Comparison of ENCODE assay signal across 27 mouse cellular contexts in genomic region chr7:112194286-112194685, GRCm38 (mm10). TPM values are rescaled to one million over a fixed set of nuclear protein-coding genes. Genes with fewer than 3 reads are reported as not detected.
"Had no signal": no experiment of that assay in that cellular context is flagged by ENCODE, and none has a peak within 500 bp of the region (broad histone marks: within the 10 kb centered on the region; RNA-seq: fewer than 3 reads in every experiment).

No protein-coding gene starts in this region.

- H3K4me3 ChIP-seq: forebrain, embryonic 15.5 days; heart, adult 2 months; heart, embryonic 13.5 days; hindbrain, embryonic 13.5 days; hindbrain, embryonic 15.5 days; kidney, embryonic 15.5 days; layer of hippocampus, adult 2 months; left cerebral cortex, adult 2 months; limb, embryonic 10.5 days; limb, embryonic 12.5 days; liver, embryonic 13.5 days; liver, embryonic 15.5 days had no signal

- ATAC-seq: forebrain, embryonic 15.5 days; forebrain, postnatal 0 days; hindbrain, postnatal 0 days; intestine, embryonic 16.5 days had no signal

- H3K9me3 ChIP-seq: forebrain, embryonic 15.5 days; heart, embryonic 13.5 days; hindbrain, embryonic 13.5 days; hindbrain, embryonic 15.5 days; kidney, embryonic 15.5 days; limb, embryonic 10.5 days; limb, embryonic 12.5 days; liver, embryonic 13.5 days; liver, embryonic 15.5 days had no signal

- H3K9ac ChIP-seq: forebrain, embryonic 15.5 days; forebrain, postnatal 0 days; heart, embryonic 13.5 days; hindbrain, embryonic 13.5 days; hindbrain, embryonic 15.5 days; kidney, embryonic 15.5 days; limb, embryonic 12.5 days; liver, embryonic 13.5 days; liver, embryonic 15.5 days had no signal

- H3K4me2 ChIP-seq: forebrain, embryonic 15.5 days; heart, embryonic 13.5 days; hindbrain, embryonic 13.5 days; hindbrain, embryonic 15.5 days; kidney, embryonic 15.5 days; limb, embryonic 12.5 days; liver, embryonic 11.5 days; liver, embryonic 13.5 days; liver, embryonic 15.5 days had no signal

- H3K27me3 ChIP-seq: forebrain, embryonic 15.5 days; heart, embryonic 13.5 days; hindbrain, embryonic 13.5 days; hindbrain, embryonic 15.5 days; kidney, embryonic 15.5 days; limb, embryonic 12.5 days; liver, embryonic 13.5 days; liver, embryonic 15.5 days had no signal

- DNase-seq: forebrain, postnatal 0 days; heart, adult 11 months; heart, adult 2 months; heart, postnatal 10 days; heart, postnatal 36 days; kidney, adult 11 months; kidney, adult 2 months; kidney, adult 9 months; kidney, postnatal 14 days; kidney, postnatal 4 days; liver; liver, embryonic 13.5 days had no signal

- H3K36me3 ChIP-seq: forebrain, embryonic 15.5 days; heart, embryonic 13.5 days; hindbrain, embryonic 13.5 days; hindbrain, embryonic 15.5 days; kidney, embryonic 15.5 days; limb, embryonic 10.5 days; limb, embryonic 12.5 days; liver, embryonic 13.5 days; liver, embryonic 15.5 days had no signal

- H3K27ac ChIP-seq: forebrain, embryonic 15.5 days; heart, adult 2 months; heart, embryonic 13.5 days; hindbrain, embryonic 13.5 days; hindbrain, embryonic 15.5 days; hindbrain, postnatal 0 days; kidney, embryonic 15.5 days; kidney, postnatal 0 days; layer of hippocampus, adult 2 months; left cerebral cortex, adult 2 months; limb, embryonic 10.5 days; limb, embryonic 12.5 days; liver, embryonic 13.5 days; liver, embryonic 15.5 days had no signal

- H3K4me1 ChIP-seq: forebrain, embryonic 15.5 days; hindbrain, embryonic 13.5 days; hindbrain, embryonic 15.5 days; kidney, embryonic 15.5 days; limb, embryonic 10.5 days; liver, embryonic 13.5 days; liver, embryonic 15.5 days had no signal

RNA-seq across cellular contexts. Expression of gene Dkk3, which starts 35.4 kb away (rescaled TPM):
- total RNA-seq: hematopoietic stem cell, adult 5-6 weeks had no signal
